Mouse (Mus musculus) cerebellum, adult 2 months (tissue): Measurements from ENCODE around the gene Dnaic1.
"Not testable (repeated sequence)": the region's sequence is repeated elsewhere in the genome, so short reads cannot be mapped to it uniquely, and the experiment has no call there.

Experiments
- CTCF ChIP-seq: fragments of 200-500 bp; IDR thresholded peaks from 2 replicates; pipeline ENCODE4 v1.5.1; 2011; ENCODE audit warnings: low read depth, mild to moderate bottlenecking, control low read depth, low read length, moderate library complexity, borderline replicate concordance; ENCODE audit not compliant: insufficient read depth
- POLR2A ChIP-seq: fragments of 200-500 bp; IDR thresholded peaks from 2 replicates; pipeline ENCODE4 v1.6.1; 2011; ENCODE audit warnings: low read length, control low read depth, borderline replicate concordance; ENCODE audit not compliant: insufficient read depth

DNA sequence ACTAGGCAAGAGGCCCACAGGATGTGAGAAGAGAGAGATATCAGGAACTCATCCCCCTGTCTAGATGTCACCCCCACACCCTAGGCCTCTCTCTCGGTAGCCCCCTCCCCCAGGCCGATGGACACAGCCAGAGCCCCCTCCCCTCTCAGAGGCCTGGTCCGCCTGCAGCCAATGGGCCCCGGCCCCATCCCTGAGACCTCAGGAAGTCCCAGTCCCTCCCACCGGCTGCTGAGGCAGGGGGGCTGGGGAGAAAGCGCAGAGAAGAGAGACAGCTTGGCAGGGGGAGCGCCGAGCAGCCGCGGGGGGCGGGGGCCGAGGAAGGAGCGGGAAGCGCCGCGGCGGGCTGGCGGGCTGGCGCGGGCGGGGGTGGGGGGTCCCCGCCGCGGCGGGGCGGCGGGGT is 113.7 kb downstream of the Dnaic1 start:
- TF ChIP-seq CTCF, POLR2A: not testable (repeated sequence)
